Mouse (Mus musculus): ENCODE measurements around the gene Csnka2ip.

DNA sequence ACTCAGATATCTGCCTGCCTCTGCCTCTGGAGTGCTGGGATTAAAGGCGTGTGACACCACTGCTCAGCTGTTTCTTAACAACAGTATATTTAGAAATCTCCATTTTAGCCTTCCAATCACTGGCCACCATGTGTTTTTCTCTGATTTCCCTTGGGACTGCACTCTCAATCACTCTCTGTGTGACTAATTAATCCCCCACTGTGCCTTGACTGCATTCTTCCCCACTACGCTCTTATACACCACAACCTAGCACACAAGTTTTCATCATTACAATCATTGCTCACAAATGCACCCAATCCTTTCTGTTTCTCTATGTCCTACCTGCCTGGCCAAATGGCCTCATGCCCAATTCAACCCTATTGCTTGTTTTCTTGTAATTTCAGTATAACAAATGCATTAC lies 43.7 kb downstream of the Csnka2ip start:
- TF ChIP-seq CTCF (IDR thresholded peaks at IDR 0.05; ENCODE audit: borderline replicate concordance, insufficient read depth, low read length) = no peak
- no peak for TF ChIP-seq POLR2A (IDR thresholded peaks at IDR 0.05; ENCODE audit: low read depth, low read length)
